Mouse (Mus musculus): Measurements from ENCODE around the gene Slc30a9. TPM values are rescaled to one million over a fixed set of nuclear protein-coding genes. Genes with fewer than 3 reads are reported as not detected.

The Slc30a9 gene
- polyA plus RNA-seq, 2 experiments from 2014 or later = 11.5 to 14.4 TPM

Other genes with a start within 250 kb of the Slc30a9 start
- under 1 TPM in 1 of 2 experiments, not detected in 1; 0.20 TPM for gene Phox2b, start 207.7 kb upstream of the Slc30a9 start, polyA plus RNA-seq (2017; shearing (Covaris generic))
- 10 to 100 TPM; 50.2 to 60.8 TPM for gene Tmem33, start 46.4 kb upstream of the Slc30a9 start, polyA plus RNA-seq (2017; shearing (Covaris generic))
- gene Bend4, start 121.4 kb downstream of the Slc30a9 start, polyA plus RNA-seq (2017; shearing (Covaris generic)) = under 1 TPM; 0.10 to 0.15 TPM